ENCODE assay signal across 8 mouse cellular contexts in genomic region chr3:117360528-117360927, GRCm38 (mm10). TPM values are rescaled to one million over a fixed set of nuclear protein-coding genes. Genes with fewer than 3 reads are reported as not detected.
DNase-seq lines count a peak whose midpoint lies in the region; ATAC-seq and TF ChIP-seq lines count a peak whose summit lies in the region.

TSS of gene Plppr4 (minus strand) at chr3:117360876.

- TF ChIP-seq POLR2A in lung, adult 2 months (IDR thresholded peaks at IDR 0.05; ENCODE audit: borderline replicate concordance, extremely low read depth, low read depth, low read length): no peak
- no peak for TF ChIP-seq POLR2A in testis, adult 2 months (IDR thresholded peaks at IDR 0.05; ENCODE audit: control insufficient read depth, low read depth, low read length)

- no peaks in the 10 kb centered on the region for H3K4me1 ChIP-seq in lung, postnatal 0 days (ENCODE audit: insufficient read depth, low read depth, low read length)
- H3K4me1 ChIP-seq in lung, adult 2 months (ENCODE audit: control insufficient read depth, insufficient read depth, low read length): no peaks in the 10 kb centered on the region
- H3K4me1 ChIP-seq in forebrain, embryonic 14.5 days (ENCODE audit: control insufficient read depth, insufficient read depth, low read length): peaks cover 4% of the 10 kb centered on the region; the same call in 1 of the 2 replicates
- no peaks in the 10 kb centered on the region for H3K4me1 ChIP-seq in liver, embryonic 11.5 days (replicated peaks; ENCODE audit: control insufficient read depth, insufficient read depth, low read length)
- peaks cover 4% of the 10 kb centered on the region; the same call in 1 of the 2 replicates for H3K4me1 ChIP-seq in testis, adult 2 months (ENCODE audit: control insufficient read depth, insufficient read depth, low read length)

- TF ChIP-seq CTCF in lung, postnatal 0 days (IDR thresholded peaks at IDR 0.05): no peak
- TF ChIP-seq CTCF in lung, adult 2 months (IDR thresholded peaks at IDR 0.05; ENCODE audit: insufficient read depth, low read length): no peak
- TF ChIP-seq CTCF in testis, adult 2 months (IDR thresholded peaks at IDR 0.05; ENCODE audit: control insufficient read depth, insufficient read depth, insufficient replicate concordance, low read depth, low read length): no peak

- H3K27me3 ChIP-seq in lung, postnatal 0 days (replicated peaks; ENCODE audit: insufficient read depth, low read length): 0 out of 2 replicates have a peak, but pooled peaks cover 4% of the 10 kb centered on the region
- H3K27me3 ChIP-seq in forebrain, embryonic 14.5 days (replicated peaks; ENCODE audit: control insufficient read depth, insufficient read depth, low read length): no peaks in the 10 kb centered on the region
- peaks cover 6% of the 10 kb centered on the region for H3K27me3 ChIP-seq in liver, embryonic 11.5 days (replicated peaks; ENCODE audit: control insufficient read depth, insufficient read depth, low read length)
- H3K27me3 ChIP-seq in testis, adult 2 months (ENCODE audit: control insufficient read depth, insufficient read depth, low read length): no peaks in the 10 kb centered on the region

- no peak within 1 kb of the TSS for H3K9ac ChIP-seq in lung, postnatal 0 days (replicated peaks; ENCODE audit: low read depth)
- peak within 1 kb of the TSS; percentile 75 for H3K9ac ChIP-seq in forebrain, embryonic 14.5 days (ENCODE audit: low read length)
- no peak within 1 kb of the TSS for H3K9ac ChIP-seq in liver, embryonic 11.5 days (ENCODE audit: low read depth, low read length)

- WGBS in lung, postnatal 0 days: 47% methylated on average over 5 of the region's 5 CpGs
- WGBS in lung, adult 2 months: 60% methylated on average over 5 of the region's 5 CpGs
- 30% methylated on average over 5 of the region's 5 CpGs for WGBS in forebrain, embryonic 14.5 days
- 35% methylated on average over 5 of the region's 5 CpGs for WGBS in liver, embryonic 11.5 days

- H3K9me3 ChIP-seq in lung, postnatal 0 days (ENCODE audit: low read length): no peaks in the 10 kb centered on the region
- no peaks in the 10 kb centered on the region for H3K9me3 ChIP-seq in forebrain, embryonic 14.5 days (replicated peaks; ENCODE audit: control insufficient read depth, low read length)
- H3K9me3 ChIP-seq in liver, embryonic 11.5 days (ENCODE audit: control insufficient read depth, low read length): no peaks in the 10 kb centered on the region

- no peak for ATAC-seq in lung, postnatal 0 days
- ATAC-seq in forebrain, embryonic 14.5 days: no peak
- ATAC-seq in liver, embryonic 11.5 days (replicated peaks; ENCODE audit: low FRiP score): no peak

- no peak for DNase-seq in lung, postnatal 0 days (ENCODE audit: low spot score)
- no peak for DNase-seq in lung, adult 2 months
- DNase-seq in forebrain, embryonic 14.5 days (ENCODE audit: low spot score): peak; percentile 4
- peak; percentile 40 for DNase-seq in kidney, adult 9 months
- DNase-seq in liver, embryonic 11.5 days (ENCODE audit: low spot score): no peak
- DNase-seq in spleen, adult 12 weeks (ENCODE audit: low spot score): no peak
- DNase-seq in cerebellum, adult 8-10 months: no peak

- H3K36me3 ChIP-seq in lung, postnatal 0 days (ENCODE audit: insufficient read depth, low read length): no peaks in the 10 kb centered on the region
- H3K36me3 ChIP-seq in forebrain, embryonic 14.5 days (ENCODE audit: control insufficient read depth, insufficient read depth, low read length): no peaks in the 10 kb centered on the region
- no peaks in the 10 kb centered on the region for H3K36me3 ChIP-seq in liver, embryonic 11.5 days (ENCODE audit: control insufficient read depth, insufficient read depth, low read length)
- no peaks in the 10 kb centered on the region for H3K36me3 ChIP-seq in testis, adult 2 months (ENCODE audit: control insufficient read depth, insufficient read depth, low read length)

- H3K27ac ChIP-seq in lung, postnatal 0 days (ENCODE audit: low read length): no peak within 1 kb of the TSS
- H3K27ac ChIP-seq in forebrain, embryonic 14.5 days (ENCODE audit: low read depth, low read length): peak within 1 kb of the TSS; percentile 55; the same call in 1 of the 2 replicates
- no peak within 1 kb of the TSS for H3K27ac ChIP-seq in liver, embryonic 11.5 days (ENCODE audit: low read depth, low read length)
- no peak within 1 kb of the TSS for H3K27ac ChIP-seq in testis, adult 2 months (ENCODE audit: control insufficient read depth, insufficient read depth, low read depth, low read length)

- no peak for TF ChIP-seq EP300 in lung, postnatal 0 days (IDR thresholded peaks at IDR 0.05)

- H3K4me2 ChIP-seq in lung, postnatal 0 days (replicated peaks; ENCODE audit: low read depth, low read length): peak within 1 kb of the TSS; percentile 66
- H3K4me2 ChIP-seq in forebrain, embryonic 14.5 days (ENCODE audit: low read length): peak within 1 kb of the TSS; percentile 80
- peak within 1 kb of the TSS; percentile 61 for H3K4me2 ChIP-seq in liver, embryonic 11.5 days

- H3K4me3 ChIP-seq in lung, postnatal 0 days (ENCODE audit: low read depth, low read length): peak within 1 kb of the TSS; percentile 27
- no peak within 1 kb of the TSS for H3K4me3 ChIP-seq in lung, adult 2 months (replicated peaks; ENCODE audit: extremely low read depth, low read depth, low read length)
- H3K4me3 ChIP-seq in forebrain, embryonic 14.5 days (ENCODE audit: low read depth, low read length): peak within 1 kb of the TSS; percentile 55
- peak within 1 kb of the TSS; percentile 44 for H3K4me3 ChIP-seq in liver, embryonic 11.5 days (ENCODE audit: low read depth, low read length)
- H3K4me3 ChIP-seq in testis, adult 2 months (ENCODE audit: control insufficient read depth, low read depth, low read length): peak within 1 kb of the TSS; percentile 63

RNA-seq across cellular contexts. Expression of gene Plppr4, which starts in this region (rescaled TPM):
- polyA plus RNA-seq in lung, postnatal 0 days (2015; fragmentation: Nextera tagmentation; extraction: Ambion mirVana): 0.16 and 0.20 TPM in 2 replicates
- polyA plus RNA-seq in lung, adult 2 months (2012; rRNA removed): 0.05 and 0.26 TPM in 2 replicates
- 5.9 and 11.7 TPM in 2 replicates for polyA plus RNA-seq in forebrain, embryonic 14.5 days (2014; fragmentation: Nextera tagmentation; extraction: Ambion mirVana)
- 0.05 and 0.17 TPM in 2 replicates for polyA plus RNA-seq in liver, embryonic 11.5 days (2014; fragmentation: Nextera tagmentation; extraction: Ambion mirVana)
- polyA plus RNA-seq in testis, adult 2 months (2012; rRNA removed): 1.1 and 2.0 TPM in 2 replicates

Comparison
In these comparisons a context has a peak if more than half of its experiments do, and no peak if none do; other contexts are left out.
1. DNase-seq: peak in forebrain, embryonic 14.5 days (single experiment) and kidney, adult 9 months (single experiment); none in lung, postnatal 0 days (single experiment), lung, adult 2 months (single experiment), liver, embryonic 11.5 days (single experiment), spleen, adult 12 weeks (single experiment) and cerebellum, adult 8-10 months (single experiment).
2. Peak in every context shown above with its lines, with median percentiles within 50 percentile points of each other: H3K4me2 ChIP-seq.